Mouse (Mus musculus) adrenal gland (tissue): ENCODE measurements around the gene Trim67.
"Not testable (repeated sequence)": the region's sequence is repeated elsewhere in the genome, so short reads cannot be mapped to it uniquely, and the experiment has no call there.

ENCODE experiments used
- intact Hi-C: fragments of 180-260 bp; cut with DNase I; formaldehyde crosslinking; loops from one replicate; pipeline ENCODE4 v1.15.1; 2025

The Trim67 gene

DNA sequence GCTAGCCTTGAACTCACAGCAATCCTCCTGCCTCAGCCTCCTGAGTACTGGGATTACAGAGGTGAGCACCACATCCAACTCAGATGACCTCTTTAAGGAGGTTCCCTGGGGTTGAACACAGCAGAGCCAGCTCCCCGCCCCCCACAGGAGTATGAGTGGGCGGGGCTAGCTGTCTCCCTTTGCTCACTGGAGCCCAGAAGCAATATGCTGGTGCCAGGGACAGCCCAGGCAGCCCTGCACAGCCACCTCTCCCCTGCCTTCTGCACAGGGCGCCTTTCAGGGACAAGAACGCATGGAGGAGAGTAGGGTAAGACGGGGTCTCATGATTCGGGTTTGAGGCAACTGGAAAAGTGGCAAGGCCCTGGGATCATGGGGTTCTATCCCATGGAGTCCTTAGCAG, 38.6 kb downstream of the Trim67 start:
- intact Hi-C loops = no loop called here

GRCm38 (mm10) chr8:124831941-124832340, 39.0 kb downstream of the Trim67 start:
- intact Hi-C loops = no loop called here

- intact Hi-C loops = no loop called here
Observed at GRCm38 (mm10) chr8:124833430-124834205, 40.7 kb downstream of the Trim67 start.

- intact Hi-C loops = no loop called here
Observed at GRCm38 (mm10) chr8:124835848-124836247, 43.0 kb downstream of the Trim67 start.

- intact Hi-C loops = no loop called here
Observed at GRCm38 (mm10) chr8:124836273-124836672, 43.4 kb downstream of the Trim67 start.

DNA sequence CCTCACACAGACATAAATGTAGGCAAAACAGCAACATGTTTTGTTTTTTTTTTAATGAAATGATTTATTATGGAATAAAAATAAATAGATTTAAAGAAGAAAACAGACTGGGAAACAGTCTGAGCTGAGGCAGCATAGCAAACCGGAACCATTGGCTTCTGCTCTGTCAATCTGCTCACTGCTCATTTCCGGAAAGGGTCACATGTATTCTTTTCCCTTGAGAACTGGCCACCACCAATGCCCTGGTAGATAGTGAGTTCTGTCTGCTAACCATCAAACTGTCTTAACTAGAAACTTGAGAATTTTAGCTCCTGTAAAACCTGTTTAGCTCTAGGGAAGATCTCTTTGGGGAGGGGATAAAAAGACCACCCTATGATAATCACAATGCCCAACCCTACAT, 44.0 kb downstream of the Trim67 start:
- intact Hi-C loops = no loop called here

- intact Hi-C loops = no loop called here
Observed at GRCm38 (mm10) chr8:124837956-124838355, 45.1 kb downstream of the Trim67 start.

- intact Hi-C loops = no loop called here
Observed at GRCm38 (mm10) chr8:124839371-124839770, 46.5 kb downstream of the Trim67 start.

GRCm38 (mm10) chr8:124840900-124841299, 48.0 kb downstream of the Trim67 start:
- intact Hi-C loops = no loop called here

DNA sequence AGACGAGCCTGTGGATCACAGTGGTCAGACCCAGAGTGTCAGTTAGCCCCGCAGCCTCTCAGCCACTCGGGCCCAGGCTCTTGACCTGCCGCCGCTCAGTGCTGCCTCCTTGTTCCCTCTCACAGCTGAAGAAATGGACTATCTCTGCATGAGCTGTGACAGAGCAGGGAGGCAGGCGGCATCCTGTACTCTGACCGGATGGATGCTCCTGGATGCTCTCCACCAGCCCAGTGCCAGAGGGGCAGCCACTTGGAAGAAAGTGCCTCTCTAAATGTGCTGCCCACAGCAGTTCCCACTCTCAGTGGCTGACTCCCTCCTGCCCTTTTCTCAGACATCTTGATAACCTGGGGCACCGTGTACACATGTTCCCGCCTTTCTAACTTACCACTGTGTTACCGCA, 48.9 kb downstream of the Trim67 start:
- intact Hi-C loops = no loop called here

GRCm38 (mm10) chr8:124842929-124843328, 50.0 kb downstream of the Trim67 start:
- intact Hi-C loops = not testable (repeated sequence)

DNA sequence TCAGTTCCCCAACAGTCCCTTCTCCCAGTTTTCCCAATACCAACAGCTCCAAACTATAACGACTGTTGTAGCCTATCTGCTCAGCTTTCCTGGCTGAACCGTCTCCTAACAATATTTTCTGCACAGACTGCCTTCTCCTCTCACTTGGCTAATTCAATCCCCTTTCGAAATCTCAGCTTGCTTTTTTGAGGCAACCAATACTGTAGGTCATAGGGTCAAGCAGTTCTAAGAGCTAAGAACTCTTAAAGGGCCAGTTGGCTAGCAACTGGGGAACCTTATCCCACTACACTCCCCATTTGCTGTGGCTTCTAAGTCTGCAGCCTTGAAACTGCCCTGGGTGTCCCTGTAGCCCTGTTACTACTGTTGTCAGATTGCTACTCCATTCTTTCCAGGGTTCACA, 52.2 kb downstream of the Trim67 start:
- intact Hi-C loops = no loop called here

DNA sequence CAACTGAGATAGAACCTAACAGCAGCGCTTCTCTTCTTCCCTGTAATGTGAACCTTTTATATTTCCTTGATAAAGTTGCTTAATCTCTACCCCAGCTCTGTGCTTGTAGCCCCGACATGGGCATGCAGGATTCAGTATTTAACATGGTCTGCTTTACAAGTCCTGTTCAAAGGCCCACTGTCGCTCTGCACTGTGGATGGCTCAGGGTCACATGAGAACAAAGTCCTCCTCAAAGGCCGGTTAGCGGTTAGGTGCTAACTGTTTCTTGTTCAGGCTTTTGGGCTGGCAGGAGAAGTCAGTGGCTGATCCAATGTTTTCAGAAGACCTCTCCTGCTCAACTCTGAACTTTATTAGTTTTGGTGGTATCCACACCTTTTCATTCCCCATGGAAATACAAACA, 52.7 kb downstream of the Trim67 start:
- intact Hi-C loops = no loop called here

DNA sequence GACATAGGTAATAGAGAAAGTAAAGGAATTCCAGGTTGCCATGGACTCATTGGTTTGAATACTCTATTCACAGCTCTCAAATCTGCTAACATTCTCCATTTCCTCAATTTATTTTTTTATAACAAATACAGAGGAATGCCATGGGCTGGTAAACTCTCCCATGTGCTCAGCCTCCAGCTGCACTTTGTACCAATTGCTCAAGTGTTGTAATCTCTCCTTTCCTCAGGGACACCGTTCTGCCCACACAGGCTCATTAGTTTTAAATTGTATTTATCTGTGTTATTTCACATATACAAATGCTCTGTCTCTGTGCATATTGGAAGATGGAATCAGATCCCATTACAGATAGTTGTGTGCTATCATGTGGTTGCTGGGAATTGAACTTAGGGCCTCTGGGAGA, 60.6 kb downstream of the Trim67 start:
- intact Hi-C loops = no loop called here

GRCm38 (mm10) chr8:124859466-124859865, 66.6 kb downstream of the Trim67 start:
- intact Hi-C loops = no loop called here

DNA sequence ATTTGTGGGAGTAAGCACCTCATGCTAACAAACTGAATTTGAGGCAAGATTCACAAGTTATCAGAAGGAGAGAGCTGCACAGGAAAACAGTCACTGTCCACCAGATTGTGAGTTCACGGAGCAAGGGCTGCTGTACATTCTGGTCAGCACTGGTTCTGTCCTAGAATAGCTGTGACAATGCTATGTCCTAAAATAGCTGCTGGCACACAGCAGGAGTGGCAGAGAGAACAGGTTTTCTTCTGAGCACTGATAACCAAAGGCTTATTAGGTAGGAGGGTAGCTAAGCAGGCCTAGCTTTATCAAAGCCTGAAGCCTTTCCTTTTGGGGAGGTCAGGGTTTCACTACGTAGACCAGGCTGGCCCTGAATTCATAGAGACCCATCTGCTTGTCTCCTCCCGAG, 67.3 kb downstream of the Trim67 start:
- intact Hi-C loops = loop anchor here (5.0 kb wide), 1 partner anchor 37 kb away; the partner anchor contains the start of genes Exoc8 and Sprtn

GRCm38 (mm10) chr8:124862321-124863162, 69.7 kb downstream of the Trim67 start, which contains the start of the genes Gnpat and 2810004N23Rik:
TSS of gene Gnpat (plus strand) at chr8:124863033.
TSS of gene 2810004N23Rik (minus strand) at chr8:124863120.
- intact Hi-C loops = loop anchor here (5.0 kb wide), 1 partner anchor 35 kb away; the partner anchor contains the start of genes Exoc8 and Sprtn

- intact Hi-C loops = loop anchor here (5.0 kb wide), 1 partner anchor 34 kb away; the partner anchor contains the start of genes Exoc8 and Sprtn
Observed at GRCm38 (mm10) chr8:124863163-124863677, 70.3 kb downstream of the Trim67 start.

DNA sequence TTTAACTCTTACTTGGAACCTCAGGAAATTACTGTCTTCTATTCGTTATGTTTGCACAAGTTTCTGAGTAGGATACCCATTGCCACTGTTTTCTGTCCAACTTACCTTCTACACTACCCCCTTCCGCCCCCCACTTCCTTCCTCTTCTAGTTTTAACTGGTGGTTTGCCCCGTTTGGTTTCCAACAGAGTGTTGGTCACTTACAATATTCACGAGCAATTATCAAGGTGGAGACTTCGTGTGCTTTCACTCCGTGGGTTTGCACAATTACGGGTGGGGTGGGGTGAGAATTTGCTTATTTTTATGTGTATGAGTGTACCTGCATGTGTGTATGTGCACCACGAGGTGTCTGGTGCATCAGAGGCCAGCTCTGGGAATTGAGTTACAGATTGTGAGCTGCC, 70.8 kb downstream of the Trim67 start:
- intact Hi-C loops = loop anchor here (5.0 kb wide), 1 partner anchor 34 kb away; the partner anchor contains the start of genes Exoc8 and Sprtn

DNA sequence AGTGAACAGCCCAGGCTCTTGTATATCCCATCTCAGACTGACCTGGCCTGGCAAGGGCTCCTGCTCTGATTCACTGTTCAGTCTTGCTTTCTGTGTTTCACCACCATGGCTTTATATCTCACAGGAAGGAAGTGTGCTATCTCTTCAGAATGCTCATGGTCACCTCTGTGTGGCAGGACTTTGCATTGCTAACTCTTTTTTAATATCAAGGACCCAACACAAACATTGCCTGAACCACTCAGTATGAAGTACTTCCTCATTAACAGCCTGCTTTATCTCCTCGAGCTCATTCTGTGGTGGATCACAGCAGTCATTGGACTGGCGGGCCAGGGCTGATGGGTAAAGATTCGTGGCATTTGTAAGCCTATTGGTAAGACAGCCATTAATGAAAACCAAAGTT, 73.8 kb downstream of the Trim67 start:
- intact Hi-C loops = no loop called here

DNA sequence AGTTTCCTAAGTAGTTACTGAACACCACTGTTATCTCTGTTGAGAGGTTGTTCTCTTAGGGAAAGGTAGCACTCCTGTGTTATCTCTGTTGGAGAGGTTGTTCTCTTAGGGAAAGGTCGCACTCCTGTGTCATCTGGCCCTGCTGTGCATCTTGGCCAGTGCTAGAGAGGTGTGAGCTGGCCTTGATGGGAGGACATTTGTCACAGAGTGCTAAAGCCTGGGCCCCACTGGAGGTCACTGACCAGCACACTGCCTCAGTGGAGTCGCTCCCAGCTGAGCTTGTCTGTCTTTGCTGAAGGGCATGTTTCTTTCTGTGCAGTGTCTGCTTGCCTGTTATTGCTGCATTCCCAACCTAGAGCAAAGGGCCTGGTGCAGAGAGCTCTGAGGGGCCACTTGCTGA, 74.2 kb downstream of the Trim67 start:
- intact Hi-C loops = no loop called here

DNA sequence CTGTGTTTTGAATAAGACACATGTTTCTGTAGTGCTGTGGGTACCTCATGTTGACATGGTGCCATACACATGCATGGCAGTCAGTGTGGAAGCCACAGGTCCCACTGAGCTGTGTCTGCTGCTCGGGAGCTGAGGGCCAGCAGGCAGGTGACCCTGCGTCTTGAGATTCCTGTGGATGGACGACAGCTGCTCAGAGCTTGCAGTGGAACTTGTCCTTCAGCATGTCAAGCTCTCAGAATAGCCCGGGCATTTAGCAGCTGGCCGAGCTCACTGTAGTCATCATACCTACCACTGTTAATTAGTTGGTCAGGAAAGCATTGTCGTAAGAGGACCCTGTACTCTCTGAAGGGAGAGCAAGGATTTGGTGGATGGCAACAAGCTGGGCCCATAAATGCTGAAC, 76.8 kb downstream of the Trim67 start:
- intact Hi-C loops = no loop called here
